Mouse (Mus musculus): Measurements from ENCODE around the gene Mlph.

GRCm38 (mm10) chr1:90956245-90957096, 41.6 kb downstream of the Mlph start:
- peak; percentile 79 for TF ChIP-seq CTCF (conservative IDR thresholded peaks at IDR 0.05; ENCODE audit: low read length)
- TF ChIP-seq NANOG (IDR thresholded peaks at IDR 0.05; ENCODE audit: borderline replicate concordance, low read length) = no peak
- no peak for TF ChIP-seq POU5F1 (IDR thresholded peaks at IDR 0.05; ENCODE audit: borderline replicate concordance, low read length)

All from E14TG2a.4 (cell line).